Mouse (Mus musculus) lung, embryonic 16.5 days (tissue): ENCODE data around the gene Eps15l1. TPM values are rescaled to one million over a fixed set of nuclear protein-coding genes. Genes with fewer than 3 reads are reported as not detected.

Experiments
- ATAC-seq: fragments of 200-750 bp; cut with Nextera tagmentation; 2 replicates; pipeline ENCODE4 v1.8.0; 2017; ENCODE audit warnings: low read depth, mild to moderate bottlenecking, moderate library complexity
- H3K27ac ChIP-seq: fragments of 300-500 bp; sonication (generic); 2 replicates; pipeline ENCODE4 v1.5.1; 2014; ENCODE audit warnings: mild to moderate bottlenecking, control low read depth, low read length
- H3K27me3 ChIP-seq: fragments of 300-500 bp; sonication (generic); 2 replicates; pipeline ENCODE4 v1.6.1; 2014; ENCODE audit warnings: low read depth, low read length, mixed read lengths; ENCODE audit not compliant: control insufficient read depth, insufficient read depth
- H3K36me3 ChIP-seq: fragments of 300-500 bp; sonication (generic); 2 replicates; pipeline ENCODE4 v1.6.1; 2014; ENCODE audit warnings: low read length; ENCODE audit not compliant: control insufficient read depth, insufficient read depth
- H3K4me1 ChIP-seq: fragments of 300-500 bp; sonication (generic); replicated peaks from 2 replicates; pipeline ENCODE4 v1.6.1; 2014; ENCODE audit warnings: low read length, mixed read lengths; ENCODE audit not compliant: control insufficient read depth, insufficient read depth
- H3K4me2 ChIP-seq: fragments of 300-500 bp; sonication (generic); 2 replicates; pipeline ENCODE4 v1.6.1; 2014; ENCODE audit warnings: low read depth, low read length, control low read depth
- H3K4me3 ChIP-seq: fragments of 300-500 bp; sonication (generic); 2 replicates; pipeline ENCODE4 v1.5.1; 2014; ENCODE audit warnings: mild to moderate bottlenecking, low read length, control low read depth
- H3K9ac ChIP-seq: fragments of 300-500 bp; sonication (generic); 2 replicates; pipeline ENCODE4 v1.6.1; 2014; ENCODE audit warnings: low read length, control low read depth
- H3K9me3 ChIP-seq: fragments of 300-500 bp; sonication (generic); 2 replicates; pipeline ENCODE4 v1.6.1; 2016; ENCODE audit warnings: low read length; ENCODE audit not compliant: control insufficient read depth
- WGBS: fragments of 180-500 bp; shearing (Covaris S2); extraction: QIAGEN DNeasy Blood & Tissue Kit; methylation state at CpG from one replicate; pipeline ENCODE4 v1.1.7; 2014; 5-methylcytosine and 5-hydroxymethylcytosine counted together
- microRNA-seq: library from miRNA; unstranded; fragments of <30 nt; microRNA quantifications from one replicate; pipeline ENCODE4, GENCODE M21; 2016
- polyA plus RNA-seq: library from polyadenylated mRNA; unstranded; fragments of >200 nt; fragmentation: Nextera tagmentation; extraction: Ambion mirVana; gene quantifications from 2 replicates; pipeline ENCODE4 v1.2.1, GENCODE M21; 2015

Gene Eps15l1
- polyA plus RNA-seq, 1 experiment from 2014 or later: 52.6 TPM

- H3K9me3 ChIP-seq: no peaks in the 10 kb centered on the region
- no peak overlapping the region for H3K4me2 ChIP-seq
- H3K4me1 ChIP-seq: peaks cover 12% of the 10 kb centered on the region
- H3K9ac ChIP-seq: no peak overlapping the region
- WGBS: 66% methylated on average over 9 of the region's 9 CpGs
- no peak for ATAC-seq
- no peaks in the 10 kb centered on the region for H3K36me3 ChIP-seq
- H3K27ac ChIP-seq: 0 out of 2 replicates have a peak overlapping the region, but pooled peaks have one; percentile 3
- H3K4me3 ChIP-seq: no peak overlapping the region
- no peaks in the 10 kb centered on the region for H3K27me3 ChIP-seq
Measured at GRCm38 (mm10) chr8:72300654-72301400, 120.4 kb downstream of the Eps15l1 start.

DNA sequence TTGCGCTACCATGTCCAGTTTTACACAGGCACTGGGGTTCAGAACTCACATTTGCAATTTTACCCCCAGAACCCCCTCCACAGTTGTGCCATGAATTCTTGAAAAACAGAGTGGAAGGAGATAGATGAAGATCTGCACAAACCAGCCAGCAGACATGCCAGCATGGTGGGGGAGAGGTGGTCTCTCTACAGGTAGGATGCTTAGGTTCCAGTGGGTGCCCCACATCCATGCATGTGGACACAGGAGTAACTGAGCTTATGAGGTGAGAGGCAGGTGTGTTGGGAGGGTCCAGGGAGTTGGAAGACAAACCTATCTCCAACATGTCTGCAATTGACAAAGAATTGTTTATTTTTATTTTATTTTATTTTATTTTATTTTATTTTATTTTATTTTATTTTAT is 122.3 kb downstream of the Eps15l1 start:
- WGBS: 75% methylated on average over 1 of the region's 1 CpGs
- Histone ChIP-seq H3K4me1 (peaks cover 17% of the 10 kb centered on the region), H3K9me3 (no peaks in the 10 kb centered on the region), H3K4me2 (no peak overlapping the region), H3K36me3 (no peaks in the 10 kb centered on the region), H3K27ac (no peak overlapping the region), H3K9ac (no peak overlapping the region), H3K27me3 (no peaks in the 10 kb centered on the region), H3K4me3 (no peak overlapping the region)
- ATAC-seq: no peak

- Histone ChIP-seq H3K9ac (no peak overlapping the region), H3K27me3 (no peaks in the 10 kb centered on the region), H3K36me3 (no peaks in the 10 kb centered on the region), H3K27ac (no peak overlapping the region), H3K9me3 (no peaks in the 10 kb centered on the region), H3K4me3 (no peak overlapping the region), H3K4me2 (no peak overlapping the region), H3K4me1 (peaks cover 10% of the 10 kb centered on the region)
- ATAC-seq: no peak
- WGBS: 81% methylated on average over 8 of the region's 8 CpGs
Measured at GRCm38 (mm10) chr8:72296561-72296960, 124.7 kb downstream of the Eps15l1 start.

DNA sequence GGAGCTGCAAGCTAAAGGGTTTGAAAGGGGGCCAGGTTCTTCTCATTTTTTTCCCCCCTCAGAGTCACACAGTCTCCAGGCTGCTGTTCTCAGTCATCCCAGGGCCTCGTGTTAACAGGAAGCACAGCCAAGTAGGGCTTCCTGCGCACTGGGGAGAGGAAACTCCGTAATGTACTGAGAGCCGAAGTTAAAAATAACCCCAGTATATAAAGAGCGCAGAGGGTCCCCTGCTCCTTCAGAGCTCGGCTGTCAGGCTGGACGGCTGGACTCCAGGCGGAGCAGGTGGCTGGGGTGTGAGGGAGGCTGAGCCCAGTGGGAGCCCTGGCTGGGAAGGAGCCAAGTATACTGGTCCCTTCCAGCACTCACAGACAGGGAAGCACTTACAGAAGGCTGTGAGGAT is 125.6 kb downstream of the Eps15l1 start:
- Histone ChIP-seq H3K9me3 (no peaks in the 10 kb centered on the region), H3K36me3 (no peaks in the 10 kb centered on the region), H3K4me1 (peaks cover 10% of the 10 kb centered on the region), H3K27ac (peak overlapping the region; percentile 81), H3K4me3 (no peak overlapping the region), H3K27me3 (no peaks in the 10 kb centered on the region), H3K9ac (no peak overlapping the region), H3K4me2 (no peak overlapping the region)
- 24% methylated on average over 8 of the region's 8 CpGs for WGBS
- peak; percentile 97 for ATAC-seq

DNA sequence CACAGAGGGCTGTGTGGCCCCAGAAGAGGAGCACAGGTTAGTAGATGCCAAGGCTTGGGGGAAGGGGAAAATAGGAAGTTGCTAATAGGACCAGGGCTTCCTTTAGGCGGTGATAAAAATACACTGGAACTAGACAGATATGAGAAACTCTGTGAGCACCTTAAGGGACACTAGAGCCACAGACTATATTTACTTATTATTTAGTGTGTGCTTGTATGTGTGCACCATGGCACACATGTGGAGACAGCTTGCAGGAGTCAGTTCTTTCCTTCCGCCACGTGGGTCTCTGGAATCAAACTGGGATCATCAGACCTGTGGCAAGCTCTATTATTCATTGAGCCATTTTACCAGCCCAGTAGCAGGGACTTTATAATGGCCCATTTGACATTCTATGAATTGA is 126.1 kb downstream of the Eps15l1 start:
- WGBS: 53% methylated on average over 3 of the region's 3 CpGs
- Histone ChIP-seq H3K36me3 (no peaks in the 10 kb centered on the region), H3K4me3 (no peak overlapping the region), H3K27me3 (no peaks in the 10 kb centered on the region), H3K27ac (peak overlapping the region; percentile 81), H3K9ac (no peak overlapping the region), H3K4me1 (peaks cover 10% of the 10 kb centered on the region), H3K4me2 (peak overlapping the region; percentile 8; the same call in 1 of the 2 replicates), H3K9me3 (no peaks in the 10 kb centered on the region)
- no peak; the same call in 1 of the 2 replicates for ATAC-seq

DNA sequence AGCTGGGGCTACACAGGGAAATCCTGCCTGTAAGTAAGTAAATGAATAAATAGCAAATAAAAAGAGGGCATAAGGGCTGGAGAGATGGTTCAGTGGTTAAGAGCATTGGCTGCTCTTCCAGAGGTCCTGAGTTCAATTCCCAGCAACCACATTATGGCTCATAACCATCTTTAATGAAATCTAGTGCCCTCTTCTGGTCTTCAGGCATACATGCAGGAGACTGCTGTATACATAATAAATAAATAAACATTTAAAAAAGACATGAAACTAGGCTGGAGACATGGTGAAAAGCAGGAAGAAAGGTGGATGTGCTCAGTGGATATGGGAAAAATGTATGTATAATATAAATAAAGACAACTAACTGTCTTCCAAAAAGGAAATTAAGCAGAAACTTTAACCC is 128.0 kb downstream of the Eps15l1 start:
- peaks cover 10% of the 10 kb centered on the region for H3K4me1 ChIP-seq
- no peaks in the 10 kb centered on the region for H3K36me3 ChIP-seq
- no peak overlapping the region for H3K4me2 ChIP-seq
- ATAC-seq: no peak
- no peak overlapping the region for H3K27ac ChIP-seq
- no peaks in the 10 kb centered on the region for H3K27me3 ChIP-seq
- H3K9me3 ChIP-seq: no peaks in the 10 kb centered on the region
- no peak overlapping the region for H3K4me3 ChIP-seq
- no peak overlapping the region for H3K9ac ChIP-seq

- H3K27ac ChIP-seq: no peak overlapping the region
Measured at GRCm38 (mm10) chr8:72291104-72291503, 130.2 kb downstream of the Eps15l1 start.

More at GRCm38 (mm10) chr8:72291104-72291503, 130.2 kb downstream of the Eps15l1 start:
- no peak for ATAC-seq
- H3K9ac ChIP-seq: no peak overlapping the region
- H3K4me2 ChIP-seq: no peak overlapping the region
- H3K36me3 ChIP-seq: no peaks in the 10 kb centered on the region
- WGBS: 57% methylated on average over 2 of the region's 2 CpGs
- no peaks in the 10 kb centered on the region for H3K9me3 ChIP-seq
- no peak overlapping the region for H3K4me3 ChIP-seq
- peaks cover 8% of the 10 kb centered on the region for H3K4me1 ChIP-seq
- H3K27me3 ChIP-seq: no peaks in the 10 kb centered on the region

Small RNAs within 50 kb of the gene (microRNA-seq; reads per million reads assigned to microRNA genes)
- gene Mir7068: not detected

Other genes with a start within 250 kb of the Eps15l1 start
- gene Hsh2d, start 231.8 kb downstream of the Eps15l1 start, polyA plus RNA-seq: 0.41 and 0.60 TPM in 2 replicates
- 0.20 TPM in 1 of 2 replicates, not detected in the other for gene Cib3, start 208.6 kb downstream of the Eps15l1 start, polyA plus RNA-seq
- gene Gm11034, start 207.8 kb downstream of the Eps15l1 start, polyA plus RNA-seq: not detected in 2 replicates
- 76.1 and 78.7 TPM in 2 replicates for gene Fam32a, start 201.7 kb downstream of the Eps15l1 start, polyA plus RNA-seq
- 98.3 and 101 TPM in 2 replicates for gene Ap1m1, start 181.4 kb downstream of the Eps15l1 start, polyA plus RNA-seq
- 33.3 and 34.5 TPM in 2 replicates for gene Gm10282, start 116.2 kb downstream of the Eps15l1 start, polyA plus RNA-seq
- 11.7 and 12.9 TPM in 2 replicates for gene Klf2, start 102.4 kb downstream of the Eps15l1 start, polyA plus RNA-seq
- gene Calr3, start 22.4 kb upstream of the Eps15l1 start, polyA plus RNA-seq: 1.8 and 2.1 TPM in 2 replicates
- gene 1700030K09Rik, start 22.4 kb upstream of the Eps15l1 start, polyA plus RNA-seq: 16.9 and 17.3 TPM in 2 replicates
- 55.8 and 68.3 TPM in 2 replicates for gene Cherp, start 53.8 kb upstream of the Eps15l1 start, polyA plus RNA-seq
- gene Slc35e1, start 71.2 kb upstream of the Eps15l1 start, polyA plus RNA-seq: 7.5 and 7.6 TPM in 2 replicates
- 15.6 and 16.2 TPM in 2 replicates for gene Med26, start 126.8 kb upstream of the Eps15l1 start, polyA plus RNA-seq
- 112 and 120 TPM in 2 replicates for gene Smim7, start 149.6 kb upstream of the Eps15l1 start, polyA plus RNA-seq
- 19.6 and 19.8 TPM in 2 replicates for gene Tmem38a, start 150.6 kb upstream of the Eps15l1 start, polyA plus RNA-seq
- gene Nwd1, start 225.3 kb upstream of the Eps15l1 start, polyA plus RNA-seq: 0.23 and 0.26 TPM in 2 replicates